Mouse (Mus musculus) heart, adult 2 months (tissue): ENCODE data around the gene Nrp2. TPM values are rescaled to one million over a fixed set of nuclear protein-coding genes. Genes with fewer than 3 reads are reported as not detected.

ENCODE experiments used
- DNase-seq, 2 experiments: peaks; one replicate each; pipeline ENCODE4 v3.0.0; 2021
- H3K27ac ChIP-seq: fragments of 200-600 bp; 2 replicates; pipeline ENCODE4 v1.8.1; 2022
- H3K27me3 ChIP-seq: fragments of 200-500 bp; 2 replicates; pipeline ENCODE4 v1.6.1; 2012; ENCODE audit warnings: mild to moderate bottlenecking, low read length, inconsistent platforms, mixed read lengths; ENCODE audit not compliant: control insufficient read depth, insufficient read depth
- H3K36me3 ChIP-seq: fragments of 200-500 bp; 2 replicates; pipeline ENCODE4 v1.6.1; 2012; ENCODE audit warnings: low read length, inconsistent platforms; ENCODE audit not compliant: control insufficient read depth, insufficient read depth
- H3K4me1 ChIP-seq: fragments of 200-500 bp; 2 replicates; pipeline ENCODE4 v1.6.1; 2011; ENCODE audit warnings: low read length; ENCODE audit not compliant: control insufficient read depth, insufficient read depth
- H3K4me3 ChIP-seq: fragments of 200-600 bp; 2 replicates; pipeline ENCODE4 v1.8.1; 2022
- H3K79me2 ChIP-seq: fragments of 200-500 bp; replicated peaks from 2 replicates; pipeline ENCODE4 v1.6.1; 2012; ENCODE audit warnings: mild to moderate bottlenecking, inconsistent platforms, low read length, moderate library complexity, mixed read lengths; ENCODE audit not compliant: control insufficient read depth, insufficient read depth
- H3K9ac ChIP-seq: fragments of 200-500 bp; 2 replicates; pipeline ENCODE4 v1.6.1; 2012; ENCODE audit warnings: low read depth, mild to moderate bottlenecking, control low read depth, inconsistent platforms, low read length, mixed read lengths
- CTCF ChIP-seq: fragments of 200-600 bp; IDR thresholded peaks from 2 replicates; pipeline ENCODE4 v1.8.1; 2022; ENCODE audit warnings: antibody characterized with exemption, mild to moderate bottlenecking, moderate library complexity
- EP300 ChIP-seq: fragments of 200-500 bp; IDR thresholded peaks from 2 replicates; pipeline ENCODE4 v1.6.1; 2011; ENCODE audit warnings: low read depth, low read length, control low read depth; ENCODE audit not compliant: insufficient read depth
- POLR2A ChIP-seq: fragments of 200-500 bp; IDR thresholded peaks from 2 replicates; pipeline ENCODE4 v1.6.1; 2011; ENCODE audit warnings: mild to moderate bottlenecking, low read depth, low read length, control low read depth; ENCODE audit not compliant: insufficient read depth
- WGBS: fragments of 180-500 bp; shearing (Covaris S2); methylation state at CpG from one replicate; pipeline ENCODE4 v1.1.7; 2018; 5-methylcytosine and 5-hydroxymethylcytosine counted together
- intact Hi-C: fragments of 180-260 bp; cut with DNase I; formaldehyde crosslinking; loops from one replicate; pipeline ENCODE4 v1.15.1; 2025
- polyA plus RNA-seq: library from polyadenylated mRNA; depleted of rRNA; stranded (reverse); fragments of >200 nt; gene quantifications from 2 replicates; pipeline ENCODE4 v1.2.3, GENCODE M21; 2012
- total RNA-seq, 2 experiments: library from RNA; stranded (reverse); gene quantifications; 2 replicates each; pipeline ENCODE4 v1.2.3; 2021

Gene Nrp2
- total and polyA plus RNA-seq, 3 experiments, result 15.6 to 29.6 (median 20.7) TPM

GRCm38 (mm10) chr1:62760565-62760964 is 57.5 kb downstream of the Nrp2 start:
- no peak for TF ChIP-seq CTCF
- TF ChIP-seq EP300, result no peak
- no peak for TF ChIP-seq POLR2A
- no peak overlapping the region for H3K4me3 ChIP-seq

GRCm38 (mm10) chr1:62763779-62764178 is 60.7 kb downstream of the Nrp2 start:
- H3K36me3 ChIP-seq, result no peaks in the 10 kb centered on the region; the same call in 1 of the 2 replicates
- no peak overlapping the region for H3K27ac ChIP-seq
- no peaks in the 10 kb centered on the region for H3K27me3 ChIP-seq
- DNase-seq, result no peak
- WGBS, result 78% methylated on average over 4 of the region's 4 CpGs
- H3K79me2 ChIP-seq, result no peaks in the 10 kb centered on the region; the same call in 1 of the 2 replicates
- intact Hi-C loops, result no loop called here
- H3K4me1 ChIP-seq, result no peaks in the 10 kb centered on the region
- TF ChIP-seq POLR2A (no peak), CTCF (no peak), EP300 (no peak)
- no peak overlapping the region for H3K4me3 ChIP-seq
- H3K9ac ChIP-seq, result no peak overlapping the region

More at GRCm38 (mm10) chr1:62760565-62760964, 57.5 kb downstream of the Nrp2 start:
- 77% methylated on average over 17 of the region's 17 CpGs for WGBS
- Histone ChIP-seq H3K4me1 (0 out of 2 replicates have a peak, but pooled peaks cover 2% of the 10 kb centered on the region), H3K79me2 (no peaks in the 10 kb centered on the region; the same call in 1 of the 2 replicates), H3K9ac (no peak overlapping the region), H3K36me3 (peaks cover 2% of the 10 kb centered on the region; the same call in 1 of the 2 replicates), H3K27me3 (no peaks in the 10 kb centered on the region), H3K27ac (no peak overlapping the region)
- no peak for DNase-seq
- intact Hi-C loops, result no loop called here

- Histone ChIP-seq H3K4me3 (no peak overlapping the region), H3K79me2 (no peaks in the 10 kb centered on the region; the same call in 1 of the 2 replicates), H3K27ac (no peak overlapping the region), H3K9ac (no peak overlapping the region), H3K4me1 (peaks cover under 1% of the 10 kb centered on the region), H3K27me3 (no peaks in the 10 kb centered on the region), H3K36me3 (no peaks in the 10 kb centered on the region; the same call in 1 of the 2 replicates)
- intact Hi-C loops, result no loop called here
- DNase-seq, result no peak
- WGBS, result 78% methylated on average over 7 of the region's 7 CpGs
- TF ChIP-seq CTCF (no peak), EP300 (no peak)
Observed at GRCm38 (mm10) chr1:62765171-62765570, 62.1 kb downstream of the Nrp2 start.

- no peak for DNase-seq
- H3K4me1 ChIP-seq, result peaks cover 5% of the 10 kb centered on the region
- TF ChIP-seq POLR2A (no peak), CTCF (no peak), EP300 (no peak)
- no peak overlapping the region for H3K27ac ChIP-seq
- H3K27me3 ChIP-seq, result no peaks in the 10 kb centered on the region
- H3K79me2 ChIP-seq, result no peaks in the 10 kb centered on the region; the same call in 1 of the 2 replicates
- no peak overlapping the region for H3K9ac ChIP-seq
- intact Hi-C loops, result no loop called here
- H3K4me3 ChIP-seq, result no peak overlapping the region
- 66% methylated on average over 4 of the region's 4 CpGs for WGBS
- no peaks in the 10 kb centered on the region; the same call in 1 of the 2 replicates for H3K36me3 ChIP-seq
Observed at GRCm38 (mm10) chr1:62766766-62767165, 63.7 kb downstream of the Nrp2 start.

GRCm38 (mm10) chr1:62767611-62768010 is 64.5 kb downstream of the Nrp2 start:
- H3K36me3 ChIP-seq, result no peaks in the 10 kb centered on the region; the same call in 1 of the 2 replicates
- no peak overlapping the region for H3K4me3 ChIP-seq
- peaks cover 5% of the 10 kb centered on the region for H3K4me1 ChIP-seq
- no peak overlapping the region for H3K9ac ChIP-seq
- H3K79me2 ChIP-seq, result no peaks in the 10 kb centered on the region; the same call in 1 of the 2 replicates
- no peaks in the 10 kb centered on the region for H3K27me3 ChIP-seq
- TF ChIP-seq POLR2A (no peak), CTCF (no peak), EP300 (no peak)
- intact Hi-C loops, result no loop called here
- 90% methylated on average over 9 of the region's 9 CpGs for WGBS
- no peak for DNase-seq
- H3K27ac ChIP-seq, result no peak overlapping the region

GRCm38 (mm10) chr1:62770576-62770975 is 67.5 kb downstream of the Nrp2 start:
- TF ChIP-seq EP300 (no peak), POLR2A (no peak), CTCF (no peak)
- WGBS, result 39% methylated on average over 4 of the region's 4 CpGs
- no peaks in the 10 kb centered on the region for H3K27me3 ChIP-seq
- DNase-seq, result no peak
- H3K4me3 ChIP-seq, result no peak overlapping the region
- intact Hi-C loops, result no loop called here
- no peaks in the 10 kb centered on the region for H3K79me2 ChIP-seq
- H3K36me3 ChIP-seq, result peaks cover 9% of the 10 kb centered on the region
- H3K27ac ChIP-seq, result no peak overlapping the region
- H3K4me1 ChIP-seq, result peaks cover 16% of the 10 kb centered on the region
- no peak overlapping the region for H3K9ac ChIP-seq

- H3K9ac ChIP-seq, result no peak overlapping the region
- intact Hi-C loops, result no loop called here
- TF ChIP-seq CTCF, result no peak
- no peak for TF ChIP-seq POLR2A
- no peak for TF ChIP-seq EP300
- H3K79me2 ChIP-seq, result no peaks in the 10 kb centered on the region
- no peak overlapping the region for H3K4me3 ChIP-seq
- DNase-seq, result no peak
- WGBS, result 63% methylated on average over 4 of the region's 4 CpGs
- no peak overlapping the region for H3K27ac ChIP-seq
- peaks cover 9% of the 10 kb centered on the region for H3K36me3 ChIP-seq
- H3K27me3 ChIP-seq, result no peaks in the 10 kb centered on the region
- H3K4me1 ChIP-seq, result peaks cover 21% of the 10 kb centered on the region
Observed at GRCm38 (mm10) chr1:62772391-62772790, 69.3 kb downstream of the Nrp2 start.
